ENCODE assay signal across 8 mouse cellular contexts in genomic region chr19:26606321-26607155, GRCm38 (mm10). TPM values are rescaled to one million over a fixed set of nuclear protein-coding genes. Genes with fewer than 3 reads are reported as not detected.
DNase-seq lines count a peak whose midpoint lies in the region; ATAC-seq lines count a peak whose summit lies in the region.

No protein-coding gene starts in this region.

- peak; percentile 60 for DNase-seq in embryonic facial prominence, embryonic 11.5 days (ENCODE audit: low spot score)
- DNase-seq in heart, adult 9 months (ENCODE audit: low spot score in 2 of 2) = peak; percentile 70 to 79
- peak; percentile 79 for DNase-seq in kidney, adult 9 months
- peak; percentile 67 for DNase-seq in liver, embryonic 11.5 days (ENCODE audit: low spot score)
- DNase-seq in spleen, postnatal 14 days (ENCODE audit: low spot score in 2 of 2) = peak; percentile 48 to 63

- no peaks in the 10 kb centered on the region; the same call in 1 of the 2 replicates for H3K9me3 ChIP-seq in erythroblast, embryonic 14.5 days (ENCODE audit: control insufficient read depth, low read length)
- no peaks in the 10 kb centered on the region for H3K9me3 ChIP-seq in embryonic facial prominence, embryonic 11.5 days (replicated peaks; ENCODE audit: control insufficient read depth, low read length)
- H3K9me3 ChIP-seq in liver, embryonic 11.5 days (ENCODE audit: control insufficient read depth, low read length) = no peaks in the 10 kb centered on the region

- H3K36me3 ChIP-seq in erythroblast, embryonic 14.5 days (ENCODE audit: control insufficient read depth) = no peaks in the 10 kb centered on the region
- no peaks in the 10 kb centered on the region for H3K36me3 ChIP-seq in embryonic facial prominence, embryonic 11.5 days (replicated peaks; ENCODE audit: control insufficient read depth, insufficient read depth, low read depth, low read length)
- no peaks in the 10 kb centered on the region for H3K36me3 ChIP-seq in liver, embryonic 11.5 days (ENCODE audit: control insufficient read depth, insufficient read depth, low read length)

- H3K27me3 ChIP-seq in erythroblast, embryonic 14.5 days (ENCODE audit: control insufficient read depth) = peaks cover 78% of the 10 kb centered on the region
- H3K27me3 ChIP-seq in embryonic facial prominence, embryonic 11.5 days (ENCODE audit: control insufficient read depth, insufficient read depth, low read length) = no peaks in the 10 kb centered on the region
- peaks cover 34% of the 10 kb centered on the region for H3K27me3 ChIP-seq in liver, embryonic 11.5 days (replicated peaks; ENCODE audit: control insufficient read depth, insufficient read depth, low read length)

- ATAC-seq in erythroblast, adult 5-6 weeks (replicated peaks; ENCODE audit: low FRiP score, poor library complexity, severe bottlenecking) = no peak
- peak; percentile 55 for ATAC-seq in embryonic facial prominence, embryonic 11.5 days (replicated peaks; ENCODE audit: insufficient number of reproducible peaks, low FRiP score, low TSS enrichment, low read depth)
- peak; percentile 18; the same call in 1 of the 2 replicates for ATAC-seq in liver, embryonic 11.5 days (replicated peaks; ENCODE audit: low FRiP score)
- ATAC-seq in monocyte, adult 5-6 weeks (replicated peaks; ENCODE audit: insufficient number of reproducible peaks, low FRiP score, low TSS enrichment, poor library complexity, severe bottlenecking) = peak; percentile 37

- peak overlapping the region; percentile 100 for H3K4me2 ChIP-seq in embryonic facial prominence, embryonic 11.5 days (ENCODE audit: low read depth, low read length)
- H3K4me2 ChIP-seq in liver, embryonic 11.5 days = peak overlapping the region; percentile 100

- peak overlapping the region; percentile 74 for H3K9ac ChIP-seq in embryonic facial prominence, embryonic 11.5 days (replicated peaks; ENCODE audit: low read length)
- H3K9ac ChIP-seq in liver, embryonic 11.5 days (ENCODE audit: low read depth, low read length) = peak overlapping the region; percentile 65; the same call in 1 of the 2 replicates

- H3K4me1 ChIP-seq in erythroblast, embryonic 14.5 days (ENCODE audit: control insufficient read depth) = peaks cover 22% of the 10 kb centered on the region
- 0 out of 2 replicates have a peak, but pooled peaks cover 4% of the 10 kb centered on the region for H3K4me1 ChIP-seq in embryonic facial prominence, embryonic 11.5 days (ENCODE audit: control insufficient read depth, insufficient read depth, low read length)
- H3K4me1 ChIP-seq in liver, embryonic 11.5 days (replicated peaks; ENCODE audit: control insufficient read depth, insufficient read depth, low read length) = 0 out of 2 replicates have a peak, but pooled peaks cover 3% of the 10 kb centered on the region

- H3K4me3 ChIP-seq in erythroblast, embryonic 14.5 days (replicated peaks) = peak overlapping the region; percentile 64
- peak overlapping the region; percentile 72 for H3K4me3 ChIP-seq in embryonic facial prominence, embryonic 11.5 days (ENCODE audit: low read depth, low read length)
- peak overlapping the region; percentile 66 for H3K4me3 ChIP-seq in liver, embryonic 11.5 days (ENCODE audit: low read depth, low read length)

- under 1% methylated on average over 48 of the region's 63 CpGs for WGBS in embryonic facial prominence, embryonic 11.5 days
- WGBS in liver, embryonic 11.5 days = under 1% methylated on average over 63 of the region's 63 CpGs

- no peak overlapping the region for H3K27ac ChIP-seq in embryonic facial prominence, embryonic 11.5 days (replicated peaks; ENCODE audit: low read depth, low read length)
- no peak overlapping the region for H3K27ac ChIP-seq in liver, embryonic 11.5 days (ENCODE audit: low read depth, low read length)

RNA-seq across cellular contexts. Expression of gene Smarca2, which starts 1.7 kb away (rescaled TPM):
- 0.03 and 0.08 TPM in 2 replicates for polyA plus RNA-seq in erythroblast, embryonic 14.5 days (2012)
- 24.9 and 37.1 TPM in 2 replicates for total RNA-seq in erythroblast, adult 5-6 weeks (2015; ENCODE audit: low replicate concordance)
- 6.8 and 21.5 TPM in 2 replicates for total RNA-seq in erythroblast, adult 5-6 weeks (2017; ENCODE audit: low replicate concordance)
- polyA plus RNA-seq in embryonic facial prominence, embryonic 11.5 days (2014; fragmentation: Nextera tagmentation; extraction: Ambion mirVana) = 46.2 and 53.4 TPM in 2 replicates
- 16.1 and 16.3 TPM in 2 replicates for polyA plus RNA-seq in liver, embryonic 11.5 days (2014; fragmentation: Nextera tagmentation; extraction: Ambion mirVana)
- total RNA-seq in monocyte, adult 5-6 weeks (2017) = 82.8 to 133 TPM (median 107 TPM) in 3 replicates

Comparison
In these comparisons a context has a peak if more than half of its experiments do, and no peak if none do; other contexts are left out.
1. RNA of gene Smarca2, which starts 1.7 kb away (polyA plus RNA-seq): 46.2 to 53.4 TPM in embryonic facial prominence, embryonic 11.5 days and 16.1 to 16.3 TPM in liver, embryonic 11.5 days; 0.03 to 0.08 TPM in erythroblast, embryonic 14.5 days; every median in the first group is over 10 times any median in the second.
2. Peak in every context shown above with its lines, with median percentiles within 50 percentile points of each other: H3K4me3 ChIP-seq and DNase-seq.